Mouse (Mus musculus): ENCODE results near the gene Ptpn6. TPM values are rescaled to one million over a fixed set of nuclear protein-coding genes. Genes with fewer than 3 reads are reported as not detected.

Ptpn6 gene
- polyA plus RNA-seq, 2 experiments, result 17.9 to 26.6 TPM

DNA sequence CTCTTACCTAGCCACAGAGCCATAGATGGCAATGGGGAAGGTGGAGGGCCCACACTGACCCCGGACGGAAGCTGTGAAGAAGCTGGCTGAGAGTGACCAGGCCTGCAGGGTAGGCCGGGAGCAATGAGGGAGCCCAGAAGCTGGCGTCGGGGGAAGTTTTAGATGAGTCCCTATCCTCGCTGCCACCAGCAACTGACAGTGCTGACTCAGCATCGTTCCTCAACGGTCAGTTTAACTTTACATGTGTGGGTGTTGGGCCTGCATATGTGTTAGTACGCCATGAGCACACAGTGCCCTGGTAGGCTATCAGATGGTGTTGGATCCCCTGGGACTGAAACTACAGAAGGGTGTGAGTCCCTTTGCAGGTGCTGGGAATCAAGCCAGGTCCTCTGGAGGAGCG lies 14.0 kb downstream of the Ptpn6 start:
- no peak for DNase-seq (ENCODE audit: low read depth in 3 of 3, low spot score in 3 of 3)
- H3K4me2 ChIP-seq (ENCODE audit: low read depth), result no peak overlapping the region
- H3K27me3 ChIP-seq (ENCODE audit: control insufficient read depth, insufficient read depth, low read length), result no peaks in the 10 kb centered on the region
- no peaks in the 10 kb centered on the region for H3K9me3 ChIP-seq (ENCODE audit: control insufficient read depth, low read length)
- H3K4me1 ChIP-seq (replicated peaks; ENCODE audit: control insufficient read depth in 2 of 2, insufficient read depth in 2 of 2, low read length in 1 of 2), result peaks cover 12 to 16% of the 10 kb centered on the region in 2 experiments
- no peaks in the 10 kb centered on the region; the same call in 1 of the 2 replicates for H3K36me3 ChIP-seq (replicated peaks; ENCODE audit: control insufficient read depth, insufficient read depth, low read depth)
- TF ChIP-seq EP300 (IDR thresholded peaks at IDR 0.05; ENCODE audit: low read depth) (no peak), CTCF (IDR thresholded peaks at IDR 0.05; ENCODE audit: low read depth) (no peak)
- 56% methylated on average over 10 of the region's 10 CpGs for WGBS (ENCODE audit: insufficient replicate concordance)
- no peak for ATAC-seq (ENCODE audit: insufficient read depth)
- no peak overlapping the region for H3K9ac ChIP-seq (replicated peaks)
- no peak overlapping the region for H3K27ac ChIP-seq
- no peak overlapping the region for H3K4me3 ChIP-seq (ENCODE audit: insufficient read depth in 1 of 2, low read depth in 2 of 2, low read length in 2 of 2)

- WGBS (ENCODE audit: insufficient replicate concordance), result 43% methylated on average over 8 of the region's 8 CpGs
- TF ChIP-seq EP300 (IDR thresholded peaks at IDR 0.05; ENCODE audit: low read depth), result no peak
- no peak for TF ChIP-seq CTCF (IDR thresholded peaks at IDR 0.05; ENCODE audit: low read depth)
- Histone ChIP-seq H3K4me1 (replicated peaks; ENCODE audit: control insufficient read depth in 2 of 2, insufficient read depth in 2 of 2, low read length in 1 of 2) (peaks cover 21 to 22% of the 10 kb centered on the region in 2 experiments), H3K4me2 (ENCODE audit: low read depth) (no peak overlapping the region), H3K9ac (replicated peaks) (no peak overlapping the region), H3K9me3 (ENCODE audit: control insufficient read depth, low read length) (no peaks in the 10 kb centered on the region), H3K27me3 (ENCODE audit: control insufficient read depth, insufficient read depth, low read length) (no peaks in the 10 kb centered on the region), H3K4me3 (ENCODE audit: insufficient read depth in 1 of 2, low read depth in 2 of 2, low read length in 2 of 2) (no peak overlapping the region), H3K27ac (no peak overlapping the region), H3K36me3 (replicated peaks; ENCODE audit: control insufficient read depth, insufficient read depth, low read depth) (no peaks in the 10 kb centered on the region; the same call in 1 of the 2 replicates)
- ATAC-seq (ENCODE audit: insufficient read depth) (no peak), DNase-seq (ENCODE audit: low read depth in 3 of 3, low spot score in 3 of 3) (no peak)
Observed at GRCm38 (mm10) chr6:124723541-124723940, 15.0 kb downstream of the Ptpn6 start.

GRCm38 (mm10) chr6:124722876-124723473 lies 15.5 kb downstream of the Ptpn6 start:
- ATAC-seq (ENCODE audit: insufficient read depth), result no peak
- Histone ChIP-seq H3K4me3 (ENCODE audit: insufficient read depth in 1 of 2, low read depth in 2 of 2, low read length in 2 of 2) (no peak overlapping the region), H3K27me3 (ENCODE audit: control insufficient read depth, insufficient read depth, low read length) (no peaks in the 10 kb centered on the region), H3K9me3 (ENCODE audit: control insufficient read depth, low read length) (no peaks in the 10 kb centered on the region), H3K27ac (no peak overlapping the region), H3K9ac (replicated peaks) (peak overlapping the region; percentile 23), H3K36me3 (replicated peaks; ENCODE audit: control insufficient read depth, insufficient read depth, low read depth) (no peaks in the 10 kb centered on the region; the same call in 1 of the 2 replicates), H3K4me2 (ENCODE audit: low read depth) (no peak overlapping the region), H3K4me1 (replicated peaks; ENCODE audit: control insufficient read depth in 2 of 2, insufficient read depth in 2 of 2, low read length in 1 of 2) (peaks cover 21 to 22% of the 10 kb centered on the region in 2 experiments)
- 52% methylated on average over 6 of the region's 6 CpGs for WGBS (ENCODE audit: insufficient replicate concordance)
- peak; percentile 17; the same call in 1 of the 2 replicates for TF ChIP-seq CTCF (IDR thresholded peaks at IDR 0.05; ENCODE audit: low read depth)
- TF ChIP-seq EP300 (IDR thresholded peaks at IDR 0.05; ENCODE audit: low read depth), result no peak
- DNase-seq (ENCODE audit: low read depth in 3 of 3, low spot score in 3 of 3), result no peak

DNA sequence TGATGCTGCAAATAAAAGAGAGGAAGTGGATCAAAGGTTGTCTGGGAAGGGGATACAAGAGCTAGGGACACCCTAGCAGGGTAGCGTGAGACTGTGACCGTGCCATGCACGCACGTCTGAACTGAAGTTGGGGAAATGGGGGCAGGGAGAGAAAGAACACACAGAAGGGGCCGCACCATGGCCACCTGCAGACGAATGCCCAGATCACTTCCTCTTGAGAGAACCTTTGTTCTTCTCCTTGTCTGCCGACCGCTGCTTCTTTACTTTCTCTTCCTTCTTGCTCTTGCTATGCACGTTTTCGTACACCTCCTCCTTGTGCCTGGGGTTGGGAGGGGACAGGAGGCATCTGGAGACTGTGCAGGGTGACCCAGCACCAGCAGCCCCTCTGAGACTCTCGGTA lies 17.6 kb downstream of the Ptpn6 start:
- Histone ChIP-seq H3K4me1 (replicated peaks; ENCODE audit: control insufficient read depth in 2 of 2, insufficient read depth in 2 of 2, low read length in 1 of 2) (peaks cover 21 to 22% of the 10 kb centered on the region in 2 experiments), H3K36me3 (replicated peaks; ENCODE audit: control insufficient read depth, insufficient read depth, low read depth) (peaks cover 8% of the 10 kb centered on the region), H3K27me3 (ENCODE audit: control insufficient read depth, insufficient read depth, low read length) (no peaks in the 10 kb centered on the region), H3K4me2 (ENCODE audit: low read depth) (no peak overlapping the region), H3K27ac (peak overlapping the region; percentile 15; the same call in 1 of the 2 replicates), H3K9me3 (ENCODE audit: control insufficient read depth, low read length) (no peaks in the 10 kb centered on the region), H3K4me3 (ENCODE audit: insufficient read depth in 1 of 2, low read depth in 2 of 2, low read length in 2 of 2) (no peak overlapping the region), H3K9ac (replicated peaks) (no peak overlapping the region)
- TF ChIP-seq EP300 (IDR thresholded peaks at IDR 0.05; ENCODE audit: low read depth), result no peak
- TF ChIP-seq CTCF (IDR thresholded peaks at IDR 0.05; ENCODE audit: low read depth), result no peak
- 68% methylated on average over 11 of the region's 11 CpGs for WGBS (ENCODE audit: insufficient replicate concordance)
- DNase-seq (ENCODE audit: low read depth in 3 of 3, low spot score in 3 of 3) (no peak), ATAC-seq (ENCODE audit: insufficient read depth) (no peak)

DNA sequence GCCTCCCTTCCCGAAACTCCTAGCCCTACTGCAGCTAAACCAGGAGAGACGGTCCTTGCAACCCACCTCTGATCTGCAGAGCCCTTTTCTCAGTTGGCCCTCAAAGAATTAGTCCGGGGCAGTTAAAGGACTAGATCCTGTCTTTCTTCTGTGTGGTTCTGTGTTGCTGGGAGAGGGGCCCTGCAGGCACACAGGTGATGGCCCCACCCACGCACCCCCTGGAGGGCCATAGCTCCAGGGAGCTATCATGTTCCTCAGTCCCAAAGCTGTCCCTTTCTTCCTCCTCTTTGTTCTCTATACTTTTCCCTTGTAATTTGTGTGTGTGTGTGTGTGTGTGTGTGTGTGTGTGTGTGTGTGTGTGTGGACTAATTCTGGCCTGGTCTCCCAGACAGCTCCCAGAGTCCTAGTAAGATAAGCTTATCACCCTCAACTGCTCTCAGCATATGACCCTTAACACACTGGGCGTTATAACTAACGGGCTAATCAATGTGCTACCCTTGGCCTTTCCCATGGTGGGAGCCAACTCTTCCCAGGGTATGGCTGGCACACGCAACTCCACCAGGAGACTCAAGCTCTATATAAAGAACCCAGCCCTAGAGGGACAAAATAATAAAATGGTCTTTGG lies 19.0 kb downstream of the Ptpn6 start:
- Histone ChIP-seq H3K36me3 (replicated peaks; ENCODE audit: control insufficient read depth, insufficient read depth, low read depth) (peaks cover 23% of the 10 kb centered on the region), H3K4me3 (ENCODE audit: insufficient read depth in 1 of 2, low read depth in 2 of 2, low read length in 2 of 2) (no peak overlapping the region), H3K27me3 (ENCODE audit: control insufficient read depth, insufficient read depth, low read length) (no peaks in the 10 kb centered on the region), H3K4me1 (replicated peaks; ENCODE audit: control insufficient read depth in 2 of 2, insufficient read depth in 2 of 2, low read length in 1 of 2) (peaks cover 18 to 21% of the 10 kb centered on the region in 2 experiments), H3K9ac (replicated peaks) (peak overlapping the region; percentile 45), H3K9me3 (ENCODE audit: control insufficient read depth, low read length) (no peaks in the 10 kb centered on the region), H3K4me2 (ENCODE audit: low read depth) (peak overlapping the region; percentile 51), H3K27ac (peak overlapping the region; percentile 63)
- DNase-seq (ENCODE audit: low read depth in 3 of 3, low spot score in 3 of 3) (peak in 2 of 3 experiments; percentile 41 to 52), ATAC-seq (ENCODE audit: insufficient read depth) (peak; percentile 90)
- WGBS (ENCODE audit: insufficient replicate concordance), result 27% methylated on average over 7 of the region's 7 CpGs
- peak; percentile 57 for TF ChIP-seq CTCF (IDR thresholded peaks at IDR 0.05; ENCODE audit: low read depth)
- TF ChIP-seq EP300 (IDR thresholded peaks at IDR 0.05; ENCODE audit: low read depth), result peak; percentile 71

All from liver, embryonic 14.5 days (tissue).